Mouse (Mus musculus) lung, postnatal 36 days (tissue): ENCODE measurements around the gene Dock10.

Experiments
- DNase-seq: peaks from one replicate; pipeline ENCODE4 v3.0.0; 2022; ENCODE audit warnings: mixed read lengths

Gene Dock10

GRCm38 (mm10) chr1:80655195-80655594 lies 103.1 kb downstream of the Dock10 start:
- DNase-seq = no peak

GRCm38 (mm10) chr1:80654177-80654576 lies 104.2 kb downstream of the Dock10 start:
- no peak for DNase-seq

- DNase-seq = no peak
Measured at GRCm38 (mm10) chr1:80652803-80653202, 105.5 kb downstream of the Dock10 start.

GRCm38 (mm10) chr1:80652083-80652482 lies 106.2 kb downstream of the Dock10 start:
- no peak for DNase-seq

GRCm38 (mm10) chr1:80646602-80647001 lies 111.7 kb downstream of the Dock10 start:
- DNase-seq = no peak

GRCm38 (mm10) chr1:80643866-80644451 lies 114.4 kb downstream of the Dock10 start:
- no peak for DNase-seq

- DNase-seq = no peak
Measured at GRCm38 (mm10) chr1:80641832-80642231, 116.5 kb downstream of the Dock10 start.

- DNase-seq = no peak
Measured at GRCm38 (mm10) chr1:80641288-80641687, 117.0 kb downstream of the Dock10 start.

GRCm38 (mm10) chr1:80639553-80639952 lies 118.8 kb downstream of the Dock10 start:
- DNase-seq = no peak

GRCm38 (mm10) chr1:80637214-80637705 lies 121.1 kb downstream of the Dock10 start:
- DNase-seq = peak; percentile 58

GRCm38 (mm10) chr1:80635825-80636224 lies 122.5 kb downstream of the Dock10 start:
- DNase-seq = no peak

GRCm38 (mm10) chr1:80633536-80633935 lies 124.8 kb downstream of the Dock10 start:
- DNase-seq = no peak

GRCm38 (mm10) chr1:80630179-80631149 lies 127.9 kb downstream of the Dock10 start:
- no peak for DNase-seq

- no peak for DNase-seq
Measured at GRCm38 (mm10) chr1:80628054-80628453, 130.3 kb downstream of the Dock10 start.

- no peak for DNase-seq
Measured at GRCm38 (mm10) chr1:80626800-80627199, 131.5 kb downstream of the Dock10 start.

- DNase-seq = no peak
Measured at GRCm38 (mm10) chr1:80625371-80625770, 133.0 kb downstream of the Dock10 start.

- no peak for DNase-seq
Measured at GRCm38 (mm10) chr1:80624552-80624951, 133.8 kb downstream of the Dock10 start.

- DNase-seq = no peak
Measured at GRCm38 (mm10) chr1:80622646-80623045, 135.7 kb downstream of the Dock10 start.

- no peak for DNase-seq
Measured at GRCm38 (mm10) chr1:80619100-80619499, 139.2 kb downstream of the Dock10 start.

GRCm38 (mm10) chr1:80616671-80617070 lies 141.7 kb downstream of the Dock10 start:
- no peak for DNase-seq

GRCm38 (mm10) chr1:80614750-80615149 lies 143.6 kb downstream of the Dock10 start:
- no peak for DNase-seq

- no peak for DNase-seq
Measured at GRCm38 (mm10) chr1:80613395-80614011, 144.8 kb downstream of the Dock10 start.

- DNase-seq = no peak
Measured at GRCm38 (mm10) chr1:80607546-80607945, 150.8 kb downstream of the Dock10 start.
